Mouse (Mus musculus) CH12.LX (cell line): ENCODE data around the gene Snx9.

Experiments
- BHLHE40 ChIP-seq: IDR thresholded peaks from 2 replicates; pipeline ENCODE4 v1.6.1; 2011; ENCODE audit warnings: mild to moderate bottlenecking, low read depth, low read length, improper control_type of control experiment
- CTCF ChIP-seq, 2 experiments: IDR thresholded peaks in 1 of 2; conservative IDR thresholded peaks in 1 of 2; 2 replicates each; pipeline ENCODE4 v1.5.1; 2011 to 2012; ENCODE audit warnings: low read depth in 2 of 2, low read length in 2 of 2, improper control_type of control experiment in 1 of 2, inconsistent platforms in 1 of 2, mild to moderate bottlenecking in 1 of 2, moderate library complexity in 1 of 2
- EP300 ChIP-seq: IDR thresholded peaks from 2 replicates; pipeline ENCODE4 v1.6.1; 2011; ENCODE audit warnings: low read length, improper control_type of control experiment
- MAFK ChIP-seq: IDR thresholded peaks from 2 replicates; pipeline ENCODE4 v1.6.1; 2011; ENCODE audit warnings: low read length, improper control_type of control experiment; ENCODE audit not compliant: insufficient replicate concordance
- MAZ ChIP-seq: IDR thresholded peaks from 2 replicates; pipeline ENCODE4 v1.6.1; 2012; ENCODE audit warnings: low read depth, mild to moderate bottlenecking, inconsistent platforms, low read length, improper control_type of control experiment, moderate library complexity
- MEF2A ChIP-seq: IDR thresholded peaks from 2 replicates; pipeline ENCODE4 v1.6.1; 2014; ENCODE audit warnings: low read depth, mild to moderate bottlenecking, inconsistent platforms, low read length, improper control_type of control experiment, borderline replicate concordance
- NRF1 ChIP-seq: IDR thresholded peaks from 2 replicates; pipeline ENCODE4 v1.6.1; 2014; ENCODE audit warnings: low read depth, mild to moderate bottlenecking, inconsistent platforms, low read length, improper control_type of control experiment, moderate library complexity
- POLR2A ChIP-seq: IDR thresholded peaks from 2 replicates; pipeline ENCODE4 v1.6.1; 2011; ENCODE audit warnings: low read depth, mild to moderate bottlenecking, improper control_type of control experiment, low read length
- POLR2AphosphoS2 ChIP-seq: IDR thresholded peaks from 2 replicates; pipeline ENCODE4 v1.6.1; 2011; ENCODE audit warnings: low read depth, low read length, improper control_type of control experiment
- RCOR1 ChIP-seq: conservative IDR thresholded peaks from 2 replicates; pipeline ENCODE4 v1.6.1; 2012; ENCODE audit warnings: low read depth, mild to moderate bottlenecking, inconsistent platforms, low read length, improper control_type of control experiment
- SIN3A ChIP-seq: IDR thresholded peaks from 2 replicates; pipeline ENCODE4 v1.6.1; 2012; ENCODE audit warnings: low read length, improper control_type of control experiment, inconsistent platforms
- SMC3 ChIP-seq: IDR thresholded peaks from 2 replicates; pipeline ENCODE4 v1.6.1; 2011; ENCODE audit warnings: low read depth, low read length, improper control_type of control experiment
- ZKSCAN1 ChIP-seq: IDR thresholded peaks from 2 replicates; pipeline ENCODE4 v1.6.1; 2012; ENCODE audit warnings: low read depth, inconsistent platforms, low read length, improper control_type of control experiment, borderline replicate concordance
- ZNF384 ChIP-seq: IDR thresholded peaks from 2 replicates; pipeline ENCODE4 v1.6.1; 2012; ENCODE audit warnings: low read depth, low read length, improper control_type of control experiment, inconsistent platforms

- no peak for TF ChIP-seq POLR2A
- TF ChIP-seq BHLHE40: no peak
- no peak for TF ChIP-seq ZNF384
- TF ChIP-seq SMC3: no peak
- TF ChIP-seq SIN3A: no peak
- no peak for TF ChIP-seq MEF2A
- TF ChIP-seq POLR2AphosphoS2: no peak
- TF ChIP-seq CTCF (conservative IDR thresholded peaks at IDR 0.05 in 1 of 2, IDR thresholded peaks at IDR 0.05 in 1 of 2; ENCODE audit: low read depth in 2 of 2, low read length in 2 of 2): no peak
- no peak for TF ChIP-seq ZKSCAN1
- no peak for TF ChIP-seq MAZ
- TF ChIP-seq NRF1: no peak
- TF ChIP-seq EP300: no peak
- TF ChIP-seq MAFK: no peak
- no peak for TF ChIP-seq RCOR1
Observed at GRCm38 (mm10) chr17:5819105-5819504, 22.0 kb upstream of the Snx9 start.
